Mouse (Mus musculus) limb, embryonic 14.5 days (tissue): ENCODE measurements at regions not wholly inside any gene's neighbourhood (a gene's known extent, or its start where the extent isn't known, plus 50 kb on each side); places are given as distances from the start of the nearest gene placed in this dataset.

ENCODE experiments used
- ATAC-seq: fragments of 200-750 bp; cut with Nextera tagmentation; 2 replicates; pipeline ENCODE4 v1.8.0; 2017; ENCODE audit warnings: low read depth, moderate number of reproducible peaks, moderate TSS enrichment; ENCODE audit not compliant: low FRiP score
- DNase-seq: peaks from one replicate; pipeline ENCODE4 v3.0.0-alpha.2; 2015; ENCODE audit warnings: low spot score
- H3K27ac ChIP-seq: fragments of 300-500 bp; sonication (generic); replicated peaks from 2 replicates; pipeline ENCODE4 v1.5.1; 2014; ENCODE audit warnings: low read depth, mild to moderate bottlenecking, low read length, moderate library complexity, mixed read lengths
- H3K27me3 ChIP-seq: fragments of 300-500 bp; sonication (generic); 2 replicates; pipeline ENCODE4 v1.6.1; 2014; ENCODE audit warnings: low read length, mixed read lengths; ENCODE audit not compliant: control insufficient read depth, insufficient read depth
- H3K36me3 ChIP-seq: fragments of 300-500 bp; sonication (generic); 2 replicates; pipeline ENCODE4 v1.6.1; 2014; ENCODE audit warnings: mild to moderate bottlenecking, low read length, moderate library complexity, mixed read lengths; ENCODE audit not compliant: control insufficient read depth, insufficient read depth
- H3K4me1 ChIP-seq: fragments of 300-500 bp; sonication (generic); 2 replicates; pipeline ENCODE4 v1.6.1; 2014; ENCODE audit warnings: antibody characterized with exemption, low read length, mixed read lengths; ENCODE audit not compliant: control insufficient read depth, insufficient read depth
- H3K4me2 ChIP-seq: fragments of 300-500 bp; sonication (generic); replicated peaks from 2 replicates; pipeline ENCODE4 v1.6.1; 2014; ENCODE audit warnings: low read depth, mild to moderate bottlenecking, low read length, moderate library complexity; ENCODE audit not compliant: severe bottlenecking
- H3K4me3 ChIP-seq: fragments of 300-500 bp; sonication (generic); replicated peaks from 2 replicates; pipeline ENCODE4 v1.5.1; 2014; ENCODE audit warnings: low read length
- H3K9ac ChIP-seq: fragments of 300-500 bp; sonication (generic); 2 replicates; pipeline ENCODE4 v1.6.1; 2014; ENCODE audit warnings: mild to moderate bottlenecking, low read depth, low read length, moderate library complexity; ENCODE audit not compliant: severe bottlenecking
- H3K9me3 ChIP-seq: fragments of 300-500 bp; sonication (generic); 2 replicates; pipeline ENCODE4 v1.6.1; 2016; ENCODE audit warnings: low read length; ENCODE audit not compliant: control insufficient read depth
- POLR2A ChIP-seq: fragments of 200-500 bp; IDR thresholded peaks from 2 replicates; pipeline ENCODE4 v1.8.0; 2012; ENCODE audit warnings: inconsistent platforms, mild to moderate bottlenecking, moderate library complexity, borderline replicate concordance; ENCODE audit not compliant: insufficient read depth, insufficient read length; ENCODE audit errors: extremely low read depth
- WGBS: fragments of 180-500 bp; shearing (Covaris S2); extraction: QIAGEN DNeasy Blood & Tissue Kit; methylation state at CpG from one replicate; pipeline ENCODE4 v1.1.7; 2014; 5-methylcytosine and 5-hydroxymethylcytosine counted together

GRCm38 (mm10) chr4:124199884-124200844, 282.3 kb upstream of the 4930535I16Rik start:
- peaks cover 29% of the 10 kb centered on the region for H3K27me3 ChIP-seq

GRCm38 (mm10) chr4:124198832-124199231, 281.0 kb upstream of the 4930535I16Rik start:
- Histone ChIP-seq H3K4me1 (no peaks in the 10 kb centered on the region), H3K4me2 (no peak overlapping the region), H3K9me3 (no peaks in the 10 kb centered on the region), H3K9ac (no peak overlapping the region), H3K27me3 (peaks cover 29% of the 10 kb centered on the region), H3K36me3 (no peaks in the 10 kb centered on the region), H3K27ac (no peak overlapping the region), H3K4me3 (no peak overlapping the region)
- ATAC-seq (no peak), DNase-seq (no peak)
- 42% methylated on average over 15 of the region's 15 CpGs for WGBS
- TF ChIP-seq POLR2A: no peak

More at GRCm38 (mm10) chr4:124199884-124200844, 282.3 kb upstream of the 4930535I16Rik start:
- no peaks in the 10 kb centered on the region for H3K4me1 ChIP-seq
- ATAC-seq (no peak), DNase-seq (no peak)
- no peak overlapping the region for H3K9ac ChIP-seq
- H3K36me3 ChIP-seq: no peaks in the 10 kb centered on the region
- WGBS: 20% methylated on average over 14 of the region's 14 CpGs
- no peak overlapping the region for H3K4me2 ChIP-seq
- H3K27ac ChIP-seq: no peak overlapping the region
- no peak for TF ChIP-seq POLR2A
- no peaks in the 10 kb centered on the region for H3K9me3 ChIP-seq
- H3K4me3 ChIP-seq: no peak overlapping the region

DNA sequence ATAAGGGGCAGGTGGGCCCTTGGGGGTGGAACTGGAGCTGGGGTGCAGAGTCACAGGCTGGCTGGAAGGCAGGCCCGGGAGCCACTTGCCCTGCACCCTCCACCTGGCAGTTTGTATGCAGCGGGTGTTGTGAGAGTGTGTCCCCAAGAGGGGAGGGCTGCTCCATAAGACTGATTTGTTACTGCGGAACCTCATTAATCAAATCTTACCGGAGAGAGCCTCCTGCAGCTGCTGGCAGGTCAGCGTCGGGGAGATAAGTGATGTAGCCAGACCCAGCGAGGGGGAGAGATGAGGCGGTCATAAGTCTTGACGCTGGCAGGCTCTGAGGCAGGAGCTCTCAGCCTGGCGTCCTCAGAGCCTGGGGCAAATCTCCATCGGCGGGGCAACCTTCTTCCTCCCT, 278.9 kb upstream of the 4930535I16Rik start:
- no peaks in the 10 kb centered on the region for H3K36me3 ChIP-seq
- H3K27me3 ChIP-seq: peaks cover 29% of the 10 kb centered on the region
- no peak overlapping the region for H3K27ac ChIP-seq
- DNase-seq: no peak
- no peaks in the 10 kb centered on the region; the same call in 1 of the 2 replicates for H3K4me1 ChIP-seq
- 13% methylated on average over 12 of the region's 12 CpGs for WGBS
- no peak overlapping the region for H3K9ac ChIP-seq
- H3K9me3 ChIP-seq: no peaks in the 10 kb centered on the region
- no peak for TF ChIP-seq POLR2A
- H3K4me2 ChIP-seq: no peak overlapping the region
- no peak for ATAC-seq
- no peak overlapping the region for H3K4me3 ChIP-seq

- Histone ChIP-seq H3K9me3 (no peaks in the 10 kb centered on the region), H3K27ac (no peak overlapping the region), H3K9ac (no peak overlapping the region), H3K36me3 (no peaks in the 10 kb centered on the region), H3K27me3 (peaks cover 19% of the 10 kb centered on the region; the same call in 1 of the 2 replicates), H3K4me3 (no peak overlapping the region), H3K4me2 (no peak overlapping the region), H3K4me1 (no peaks in the 10 kb centered on the region; the same call in none of the 2 replicates)
- TF ChIP-seq POLR2A: no peak
- peak; percentile 7 for DNase-seq
- 42% methylated on average over 15 of the region's 15 CpGs for WGBS
- ATAC-seq: no peak
Observed at GRCm38 (mm10) chr4:124193059-124193721, 275.4 kb upstream of the 4930535I16Rik start.

GRCm38 (mm10) chr4:124190775-124191174, 273.0 kb upstream of the 4930535I16Rik start:
- Histone ChIP-seq H3K9ac (no peak overlapping the region), H3K9me3 (no peaks in the 10 kb centered on the region), H3K4me2 (no peak overlapping the region), H3K27ac (no peak overlapping the region), H3K36me3 (no peaks in the 10 kb centered on the region), H3K4me3 (no peak overlapping the region), H3K27me3 (peaks cover 10% of the 10 kb centered on the region; the same call in 1 of the 2 replicates), H3K4me1 (no peaks in the 10 kb centered on the region; the same call in none of the 2 replicates)
- WGBS: 58% methylated on average over 4 of the region's 4 CpGs
- no peak for TF ChIP-seq POLR2A
- ATAC-seq: no peak
- no peak for DNase-seq
